Mouse (Mus musculus) spleen, adult 2 months (tissue): ENCODE measurements around the gene Tmc4.

Experiments used
- CTCF ChIP-seq: fragments of 200-500 bp; IDR thresholded peaks from 2 replicates; pipeline ENCODE4 v1.5.1; 2011; ENCODE audit warnings: mild to moderate bottlenecking, inconsistent platforms; ENCODE audit not compliant: insufficient read depth, insufficient read length, insufficient replicate concordance; ENCODE audit errors: extremely low read depth
- POLR2A ChIP-seq: fragments of 200-500 bp; IDR thresholded peaks from 2 replicates; pipeline ENCODE4 v1.6.1; 2011; ENCODE audit warnings: low read depth, low read length, inconsistent platforms

- TF ChIP-seq CTCF (no peak), POLR2A (no peak; the same call in 1 of the 2 replicates)
Observed at GRCm38 (mm10) chr7:3693809-3694075, 16.4 kb upstream of the Tmc4 start.
